Comparison of ENCODE assay signal across 9 mouse cellular contexts in genomic region chr5:101663176-101663575, GRCm38 (mm10). TPM values are rescaled to one million over a fixed set of nuclear protein-coding genes. Genes with fewer than 3 reads are reported as not detected.
A peak's percentile ranks its signal among the peaks of the same experiment; 100 is the strongest.
DNase-seq lines count a peak whose midpoint lies in the region; ATAC-seq lines count a peak whose summit lies in the region.
"Had no signal": no experiment of that assay in that cellular context is flagged by ENCODE, and none has a peak within 500 bp of the region (broad histone marks: within the 10 kb centered on the region; RNA-seq: fewer than 3 reads in every experiment).

No protein-coding gene starts in this region.

- no peak for DNase-seq in kidney, postnatal 14 days
- DNase-seq in embryo, embryonic 10.5 days (ENCODE audit: low spot score), result peak; percentile 82
- DNase-seq in heart, postnatal 4 days, result peak; percentile 56
- DNase-seq in frontal cortex, adult 2 months (ENCODE audit: extremely low spot score in 1 of 2, low spot score in 1 of 2), result no peak

- H3K4me1 ChIP-seq in kidney, embryonic 14.5 days (ENCODE audit: control insufficient read depth, insufficient read depth, low read length), result peaks cover 25% of the 10 kb centered on the region
- H3K4me1 ChIP-seq in liver, embryonic 12.5 days, result peaks cover 24% of the 10 kb centered on the region
- peaks cover 27% of the 10 kb centered on the region for H3K4me1 ChIP-seq in neural tube, embryonic 13.5 days (replicated peaks)

- under 1% methylated on average over 23 of the region's 23 CpGs for WGBS in kidney, embryonic 14.5 days
- WGBS in liver, embryonic 12.5 days (ENCODE audit: insufficient replicate concordance), result 2% methylated on average over 23 of the region's 23 CpGs
- WGBS in neural tube, embryonic 13.5 days, result under 1% methylated on average over 23 of the region's 23 CpGs

- H3K36me3 ChIP-seq in kidney, embryonic 14.5 days (ENCODE audit: control insufficient read depth, insufficient read depth, low read length), result no peaks in the 10 kb centered on the region
- no peaks in the 10 kb centered on the region for H3K36me3 ChIP-seq in liver, embryonic 12.5 days
- no peaks in the 10 kb centered on the region for H3K36me3 ChIP-seq in neural tube, embryonic 13.5 days

- no peak overlapping the region for H3K27ac ChIP-seq in kidney, embryonic 14.5 days (ENCODE audit: low read depth, low read length)
- H3K27ac ChIP-seq in liver, embryonic 12.5 days, result no peak overlapping the region
- peak overlapping the region; percentile 75 for H3K27ac ChIP-seq in neural tube, embryonic 13.5 days (replicated peaks)

- peak overlapping the region; percentile 69 for H3K4me2 ChIP-seq in kidney, embryonic 14.5 days (replicated peaks; ENCODE audit: low read depth, low read length)
- peak overlapping the region; percentile 62 for H3K4me2 ChIP-seq in liver, embryonic 12.5 days
- H3K4me2 ChIP-seq in neural tube, embryonic 13.5 days, result peak overlapping the region; percentile 50

- H3K9ac ChIP-seq in kidney, embryonic 14.5 days (ENCODE audit: low read depth, low read length), result peak overlapping the region; percentile 51; the same call in 1 of the 2 replicates
- H3K9ac ChIP-seq in liver, embryonic 12.5 days, result no peak overlapping the region
- peak overlapping the region; percentile 75 for H3K9ac ChIP-seq in neural tube, embryonic 13.5 days

- peak; percentile 55; the same call in 1 of the 2 replicates for ATAC-seq in kidney, embryonic 14.5 days (ENCODE audit: low FRiP score, low TSS enrichment)
- ATAC-seq in liver, embryonic 12.5 days, result no peak
- no peak for ATAC-seq in neural tube, embryonic 13.5 days (ENCODE audit: low read depth)
- ATAC-seq in erythroid progenitor cell, adult 5-6 weeks (replicated peaks; ENCODE audit: low FRiP score, poor library complexity, severe bottlenecking), result no peak

- H3K4me3 ChIP-seq in kidney, embryonic 14.5 days (ENCODE audit: low read length), result peak overlapping the region; percentile 37
- H3K4me3 ChIP-seq in liver, embryonic 12.5 days, result peak overlapping the region; percentile 45
- H3K4me3 ChIP-seq in neural tube, embryonic 13.5 days, result peak overlapping the region; percentile 45

- peaks cover 89% of the 10 kb centered on the region for H3K27me3 ChIP-seq in kidney, embryonic 14.5 days (ENCODE audit: control insufficient read depth, insufficient read depth, low read length)
- peaks cover 99% of the 10 kb centered on the region for H3K27me3 ChIP-seq in liver, embryonic 12.5 days (replicated peaks)
- peaks cover 100% of the 10 kb centered on the region for H3K27me3 ChIP-seq in neural tube, embryonic 13.5 days

- H3K9me3 ChIP-seq in kidney, embryonic 14.5 days (ENCODE audit: control insufficient read depth, low read length), result no peaks in the 10 kb centered on the region
- no peaks in the 10 kb centered on the region for H3K9me3 ChIP-seq in liver, embryonic 12.5 days (replicated peaks)
- no peaks in the 10 kb centered on the region for H3K9me3 ChIP-seq in neural tube, embryonic 13.5 days

RNA-seq across cellular contexts. Expression of gene Nkx6-1, which starts 1.6 kb away (rescaled TPM):
- polyA plus RNA-seq in kidney, embryonic 14.5 days (2014; fragmentation: Nextera tagmentation; extraction: Ambion mirVana), result 0.70 and 0.86 TPM in 2 replicates
- not detected for total RNA-seq in heart, postnatal 4 days (2021)
- polyA plus RNA-seq in liver, embryonic 12.5 days (2016; fragmentation: Nextera tagmentation; extraction: Ambion mirVana), result 0.04 and 0.11 TPM in 2 replicates
- polyA plus RNA-seq in neural tube, embryonic 13.5 days (2015; fragmentation: Nextera tagmentation; extraction: Ambion mirVana), result 7.6 and 7.7 TPM in 2 replicates
- 0.06 and 0.18 TPM in 2 replicates for polyA plus RNA-seq in frontal cortex, adult 2 months (2012; rRNA removed)
- not detected in 2 replicates for total RNA-seq in erythroid progenitor cell, adult 5-6 weeks (2015; ENCODE audit: low replicate concordance)
- total RNA-seq in erythroid progenitor cell, adult 5-6 weeks (2017; ENCODE audit: low replicate concordance), result not detected in 2 replicates
- total RNA-seq: gastrocnemius, postnatal 36 days had no signal

Comparison
In these comparisons a context has a peak if more than half of its experiments do, and no peak if none do; other contexts are left out.
1. DNase-seq: peak in embryo, embryonic 10.5 days (single experiment) and heart, postnatal 4 days (single experiment); none in kidney, postnatal 14 days (single experiment) and frontal cortex, adult 2 months (0 of 2).
2. Peak in every context shown above with its lines, with median percentiles within 50 percentile points of each other: H3K4me2 ChIP-seq and H3K4me3 ChIP-seq.